Mouse (Mus musculus) gonadal fat pad, adult 2 months (tissue): ENCODE results near the gene Eid2b. TPM values are rescaled to one million over a fixed set of nuclear protein-coding genes. Genes with fewer than 3 reads are reported as not detected.

Experiments used
- DNase-seq: peaks from one replicate; pipeline ENCODE4 v3.0.0-alpha.2; 2012; ENCODE audit warnings: low read depth
- polyA plus RNA-seq: library from polyadenylated mRNA; depleted of rRNA; stranded (reverse); fragments of >200 nt; gene quantifications from 2 replicates; pipeline ENCODE4 v1.2.3, GENCODE M21; 2012; rRNA removed

The Eid2b gene
- polyA plus RNA-seq, 1 experiment = 7.9 TPM

GRCm38 (mm10) chr7:28301616-28302433, 24.3 kb downstream of the Eid2b start, which contains the start of gene Dll3:
Gene Dll3 (minus strand): TSS chr7:28302238.
- DNase-seq = no peak

GRCm38 (mm10) chr7:28305641-28306040, 28.1 kb downstream of the Eid2b start:
- DNase-seq = no peak

- no peak for DNase-seq
Observed at GRCm38 (mm10) chr7:28306216-28306615, 28.7 kb downstream of the Eid2b start.

- no peak for DNase-seq
Observed at GRCm38 (mm10) chr7:28309737-28310136, 32.2 kb downstream of the Eid2b start.

- no peak for DNase-seq
Observed at GRCm38 (mm10) chr7:28311151-28311925, 33.8 kb downstream of the Eid2b start.

- peak; percentile 70 for DNase-seq
Observed at GRCm38 (mm10) chr7:28311926-28312543, 34.5 kb downstream of the Eid2b start, which contains the start of gene Timm50. Gene Timm50 (minus strand): TSS chr7:28312072.

- DNase-seq = no peak
Observed at GRCm38 (mm10) chr7:28318036-28318435, 40.5 kb downstream of the Eid2b start.

GRCm38 (mm10) chr7:28318714-28319113, 41.2 kb downstream of the Eid2b start:
- DNase-seq = no peak

- DNase-seq = no peak
Observed at GRCm38 (mm10) chr7:28321974-28322720, 44.6 kb downstream of the Eid2b start.

- no peak for DNase-seq
Observed at GRCm38 (mm10) chr7:28325293-28325692, 47.8 kb downstream of the Eid2b start.

GRCm38 (mm10) chr7:28326457-28326856, 48.9 kb downstream of the Eid2b start:
- no peak for DNase-seq

GRCm38 (mm10) chr7:28328260-28328659, 50.7 kb downstream of the Eid2b start:
- DNase-seq = no peak

Other genes with a start within 250 kb of the Eid2b start
- 128 and 143 TPM in 2 replicates for gene Psmc4, start 227.6 kb upstream of the Eid2b start, polyA plus RNA-seq
- gene Fcgbp, start 206.5 kb upstream of the Eid2b start, polyA plus RNA-seq = 1.3 and 1.5 TPM in 2 replicates
- 0.22 and 0.36 TPM in 2 replicates for gene 9530053A07Rik, start 148.3 kb upstream of the Eid2b start, polyA plus RNA-seq
- 34.6 and 54.2 TPM in 2 replicates for gene Fbl, start 108.0 kb upstream of the Eid2b start, polyA plus RNA-seq
- gene Dyrk1b, start 98.3 kb upstream of the Eid2b start, polyA plus RNA-seq = 23.6 and 30.9 TPM in 2 replicates
- gene Eid2, start 9.9 kb upstream of the Eid2b start, polyA plus RNA-seq = 6.4 and 7.2 TPM in 2 replicates
- gene Selenov, start 13.4 kb downstream of the Eid2b start, polyA plus RNA-seq = 1.0 and 1.2 TPM in 2 replicates
- 0.11 TPM in 2 replicates for gene Dll3, start 24.5 kb downstream of the Eid2b start, polyA plus RNA-seq
- gene Timm50, start 34.3 kb downstream of the Eid2b start, polyA plus RNA-seq = 81.9 and 89.8 TPM in 2 replicates
- 106 and 108 TPM in 2 replicates for gene Supt5, start 61.0 kb downstream of the Eid2b start, polyA plus RNA-seq
- gene Rps16, start 72.9 kb downstream of the Eid2b start, polyA plus RNA-seq = 901 and 971 TPM in 2 replicates
- gene Plekhg2, start 94.9 kb downstream of the Eid2b start, polyA plus RNA-seq = 21.5 and 25.0 TPM in 2 replicates
- 37.7 and 40.8 TPM in 2 replicates for gene Zfp36, start 102.5 kb downstream of the Eid2b start, polyA plus RNA-seq
- gene Med29, start 115.0 kb downstream of the Eid2b start, polyA plus RNA-seq = 49.8 and 58.9 TPM in 2 replicates
- gene Paf1, start 115.2 kb downstream of the Eid2b start, polyA plus RNA-seq = 78.0 and 96.3 TPM in 2 replicates
- gene Gmfg, start 159.7 kb downstream of the Eid2b start, polyA plus RNA-seq = 8.6 and 10.3 TPM in 2 replicates
- gene Lrfn1, start 174.2 kb downstream of the Eid2b start, polyA plus RNA-seq = 6.6 and 7.1 TPM in 2 replicates
- not detected in 2 replicates for gene Ifnl2, start 232.7 kb downstream of the Eid2b start, polyA plus RNA-seq
- gene Ifnl3, start 245.1 kb downstream of the Eid2b start, polyA plus RNA-seq = not detected in 2 replicates